Comparison of ENCODE assay signal across 8 mouse cellular contexts in genomic region chr7:19157160-19157800, GRCm38 (mm10). TPM values are rescaled to one million over a fixed set of nuclear protein-coding genes. Genes with fewer than 3 reads are reported as not detected.
DNase-seq lines count a peak whose midpoint lies in the region; ATAC-seq and TF ChIP-seq lines count a peak whose summit lies in the region.

No protein-coding gene starts in this region.

- no peak overlapping the region for H3K27ac ChIP-seq in cortical plate, adult 2 months (ENCODE audit: insufficient read depth, low read length)

- ATAC-seq in inflammation-experienced regulatory T-cells, adult 6 months, result peak; percentile 96
- peak; percentile 90 for ATAC-seq in megakaryocyte-erythroid progenitor cell, adult 5-6 weeks (replicated peaks; ENCODE audit: low FRiP score, low TSS enrichment, poor library complexity, severe bottlenecking)

- TF ChIP-seq CTCF in cortical plate, adult 2 months (IDR thresholded peaks at IDR 0.05; ENCODE audit: extremely low read depth, insufficient read depth, low read length), result peak; percentile 73

- peak; percentile 61 for DNase-seq in WW6 (ENCODE audit: low read depth, low spot score)
- DNase-seq in gastrocnemius, postnatal 10 days, result peak; percentile 95
- peak; percentile 88 to 92 for DNase-seq in left cerebral cortex, postnatal 10 days (ENCODE audit: extremely low spot score in 1 of 2, low spot score in 2 of 2)
- peak; percentile 92 for DNase-seq in right cerebral cortex, postnatal 14 days
- DNase-seq in urinary bladder, postnatal 36 days (ENCODE audit: low spot score in 2 of 2), result peak; percentile 89 to 91

- H3K4me3 ChIP-seq in cortical plate, adult 2 months (ENCODE audit: insufficient read depth, low read length), result no peak overlapping the region

- TF ChIP-seq POLR2A in cortical plate, adult 2 months (IDR thresholded peaks at IDR 0.05; ENCODE audit: extremely low read depth, insufficient read depth, low read length), result no peak

- no peaks in the 10 kb centered on the region; the same call in none of the 2 replicates for H3K4me1 ChIP-seq in cortical plate, adult 2 months (ENCODE audit: control insufficient read depth, insufficient read depth, low read length)

- intact Hi-C loops in left cerebral cortex, postnatal 10 days (cut with DNase I), result loop anchor here (1.0 kb wide), 1 partner anchor 16 kb away; no protein-coding TSS in a partner anchor

RNA-seq across cellular contexts. Expression of gene Snrpd2, which starts 7.8 kb away (rescaled TPM):
- polyA plus RNA-seq in cortical plate, adult 2 months (2012; rRNA removed), result 88.2 and 92.1 TPM in 2 replicates
- 10 to 100 TPM; 72.9 to 77.4 TPM for total RNA-seq in gastrocnemius, postnatal 10 days (2021)
- 10 to 100 TPM; 73.5 to 94.3 (median 75.9) TPM for polyA plus RNA-seq in inflammation-experienced regulatory T-cells, adult 6 months (2017; shearing (Covaris generic))
- 10 to 100 TPM; 99.2 to 99.9 TPM for total RNA-seq in left cerebral cortex, postnatal 10 days (2021)
- 146 and 165 TPM in 2 replicates for total RNA-seq in megakaryocyte-erythroid progenitor cell, adult 5-6 weeks (2014; fragmentation: Nextera tagmentation)
- total RNA-seq in megakaryocyte-erythroid progenitor cell, adult 5-6 weeks (2017), result 80.7 and 93.4 TPM in 2 replicates

RNA-seq across cellular contexts. Expression of gene Qpctl, which starts 8.2 kb away (rescaled TPM):
- polyA plus RNA-seq in cortical plate, adult 2 months (2012; rRNA removed), result 16.2 and 17.4 TPM in 2 replicates
- total RNA-seq in gastrocnemius, postnatal 10 days (2021), result 1 to 10 TPM; 5.0 to 5.5 TPM
- polyA plus RNA-seq in inflammation-experienced regulatory T-cells, adult 6 months (2017; shearing (Covaris generic)), result 10 to 100 TPM in 1 of 3 experiments, 1 to 10 TPM in 2; 7.7 to 10.0 (median 8.5) TPM
- total RNA-seq in left cerebral cortex, postnatal 10 days (2021), result 10 to 100 TPM; 22.6 to 23.1 TPM
- total RNA-seq in megakaryocyte-erythroid progenitor cell, adult 5-6 weeks (2014; fragmentation: Nextera tagmentation), result 2.4 and 5.1 TPM in 2 replicates
- 1.1 and 5.5 TPM in 2 replicates for total RNA-seq in megakaryocyte-erythroid progenitor cell, adult 5-6 weeks (2017)

RNA-seq across cellular contexts. Expression of gene Gipr, which starts 8.6 kb away (rescaled TPM):
- 3.3 and 3.9 TPM in 2 replicates for polyA plus RNA-seq in cortical plate, adult 2 months (2012; rRNA removed)
- under 1 TPM in 1 of 2 experiments, not detected in 1; 0.14 TPM for total RNA-seq in gastrocnemius, postnatal 10 days (2021)
- polyA plus RNA-seq in inflammation-experienced regulatory T-cells, adult 6 months (2017; shearing (Covaris generic)), result not detected
- total RNA-seq in left cerebral cortex, postnatal 10 days (2021), result 1 to 10 TPM; 4.7 to 4.8 TPM
- not detected in 2 replicates for total RNA-seq in megakaryocyte-erythroid progenitor cell, adult 5-6 weeks (2014; fragmentation: Nextera tagmentation)
- total RNA-seq in megakaryocyte-erythroid progenitor cell, adult 5-6 weeks (2017), result 0.95 TPM in 1 of 2 replicates, not detected in the other

RNA-seq across cellular contexts. Expression of gene Eml2, which starts 18.9 kb away (rescaled TPM):
- polyA plus RNA-seq in cortical plate, adult 2 months (2012; rRNA removed), result 156 and 157 TPM in 2 replicates
- 10 to 100 TPM; 14.9 to 17.6 TPM for total RNA-seq in gastrocnemius, postnatal 10 days (2021)
- polyA plus RNA-seq in inflammation-experienced regulatory T-cells, adult 6 months (2017; shearing (Covaris generic)), result 10 to 100 TPM; 10.2 to 16.5 (median 16.5) TPM
- total RNA-seq in left cerebral cortex, postnatal 10 days (2021), result 100 to 1,000 TPM; 202 to 211 TPM
- total RNA-seq in megakaryocyte-erythroid progenitor cell, adult 5-6 weeks (2014; fragmentation: Nextera tagmentation), result 4.8 and 11.4 TPM in 2 replicates
- total RNA-seq in megakaryocyte-erythroid progenitor cell, adult 5-6 weeks (2017), result 4.8 and 6.6 TPM in 2 replicates

RNA-seq across cellular contexts. Expression of gene Fbxo46, which starts 37.6 kb away (rescaled TPM):
- polyA plus RNA-seq in cortical plate, adult 2 months (2012; rRNA removed), result 8.2 and 8.6 TPM in 2 replicates
- 1 to 10 TPM; 2.7 to 4.2 TPM for total RNA-seq in gastrocnemius, postnatal 10 days (2021)
- polyA plus RNA-seq in inflammation-experienced regulatory T-cells, adult 6 months (2017; shearing (Covaris generic)), result 10 to 100 TPM; 18.3 to 20.6 (median 20.0) TPM
- 10 to 100 TPM; 13.0 to 13.6 TPM for total RNA-seq in left cerebral cortex, postnatal 10 days (2021)
- total RNA-seq in megakaryocyte-erythroid progenitor cell, adult 5-6 weeks (2014; fragmentation: Nextera tagmentation), result 6.3 and 8.6 TPM in 2 replicates
- total RNA-seq in megakaryocyte-erythroid progenitor cell, adult 5-6 weeks (2017), result 6.1 and 7.8 TPM in 2 replicates
